Mouse (Mus musculus) left cerebral cortex, adult 2 months (tissue): ENCODE data around the gene Pde4c. TPM values are rescaled to one million over a fixed set of nuclear protein-coding genes. Genes with fewer than 3 reads are reported as not detected.

Experiments used
- DNase-seq, 2 experiments: peaks; one replicate each; pipeline ENCODE4 v3.0.0; 2021 to 2022; ENCODE audit warnings: low spot score in 2 of 2, mixed read lengths in 1 of 2; ENCODE audit errors: extremely low spot score in 1 of 2
- H3K27ac ChIP-seq: fragments of 200-600 bp; 2 replicates; pipeline ENCODE4 v1.8.1; 2022
- H3K4me3 ChIP-seq: fragments of 200-600 bp; 2 replicates; pipeline ENCODE4 v1.8.1; 2022
- CTCF ChIP-seq: fragments of 200-600 bp; IDR thresholded peaks from 2 replicates; pipeline ENCODE4 v1.8.1; 2022; ENCODE audit warnings: antibody characterized with exemption, mild to moderate bottlenecking, moderate library complexity
- intact Hi-C: fragments of 180-260 bp; cut with DNase I; formaldehyde crosslinking; loops from one replicate; pipeline ENCODE4 v1.15.1; 2025
- total RNA-seq, 2 experiments: library from RNA; stranded (reverse); gene quantifications; 2 replicates each; pipeline ENCODE4 v1.2.3; 2021

Gene Pde4c
- total RNA-seq, 2 experiments from 2014 or later = 1.9 to 3.0 TPM

GRCm38 (mm10) chr8:70687576-70687975, 35.9 kb upstream of the Pde4c start:
- Histone ChIP-seq H3K27ac (no peak overlapping the region), H3K4me3 (no peak overlapping the region)
- intact Hi-C loops = no loop called here
- no peak for DNase-seq
- TF ChIP-seq CTCF = no peak

GRCm38 (mm10) chr8:70688136-70688535, 35.4 kb upstream of the Pde4c start:
- no peak for TF ChIP-seq CTCF
- H3K4me3 ChIP-seq = no peak overlapping the region
- no peak for DNase-seq
- intact Hi-C loops = no loop called here
- no peak overlapping the region for H3K27ac ChIP-seq

GRCm38 (mm10) chr8:70689892-70690390, 33.6 kb upstream of the Pde4c start:
- no peak for DNase-seq
- TF ChIP-seq CTCF = no peak
- no peak overlapping the region for H3K27ac ChIP-seq
- H3K4me3 ChIP-seq = no peak overlapping the region
- intact Hi-C loops = no loop called here

- Histone ChIP-seq H3K27ac (no peak overlapping the region), H3K4me3 (no peak overlapping the region)
- DNase-seq = no peak
- intact Hi-C loops = no loop called here
- TF ChIP-seq CTCF = no peak
Observed at GRCm38 (mm10) chr8:70691230-70691629, 32.3 kb upstream of the Pde4c start.

- no peak overlapping the region for H3K4me3 ChIP-seq
- no peak for TF ChIP-seq CTCF
- intact Hi-C loops = no loop called here
- no peak for DNase-seq
- H3K27ac ChIP-seq = no peak overlapping the region
Observed at GRCm38 (mm10) chr8:70691727-70692231, 31.7 kb upstream of the Pde4c start.

GRCm38 (mm10) chr8:70693636-70694035, 29.9 kb upstream of the Pde4c start:
- H3K27ac ChIP-seq = no peak overlapping the region
- TF ChIP-seq CTCF = no peak
- no peak for DNase-seq
- intact Hi-C loops = no loop called here
- no peak overlapping the region for H3K4me3 ChIP-seq

GRCm38 (mm10) chr8:70695318-70696018, 28.1 kb upstream of the Pde4c start:
- no peak for TF ChIP-seq CTCF
- intact Hi-C loops = no loop called here
- Histone ChIP-seq H3K4me3 (no peak overlapping the region), H3K27ac (no peak overlapping the region; the same call in 1 of the 2 replicates)
- no peak for DNase-seq

GRCm38 (mm10) chr8:70696019-70696885, 27.3 kb upstream of the Pde4c start:
- peak in 1 of 2 experiments; percentile 49 for DNase-seq
- intact Hi-C loops = no loop called here
- H3K27ac ChIP-seq = peak overlapping the region; percentile 69
- no peak overlapping the region for H3K4me3 ChIP-seq
- TF ChIP-seq CTCF = no peak

GRCm38 (mm10) chr8:70696946-70697345, 26.6 kb upstream of the Pde4c start:
- Histone ChIP-seq H3K27ac (peak overlapping the region; percentile 69), H3K4me3 (no peak overlapping the region)
- DNase-seq = no peak
- intact Hi-C loops = no loop called here
- no peak for TF ChIP-seq CTCF

- no peak for TF ChIP-seq CTCF
- Histone ChIP-seq H3K4me3 (peak overlapping the region; percentile 91), H3K27ac (peak overlapping the region; percentile 89)
- intact Hi-C loops = loop anchor here (1.0 to 2.0 kb wide), 3 partner anchors 13 to 87 kb away; partner anchors contain the start of gene Rab3a
- no peak for DNase-seq
Observed at GRCm38 (mm10) chr8:70697366-70698250, 25.9 kb upstream of the Pde4c start.
